In genomic region chr5:104149349-104149748, GRCm38 (mm10) we compare ENCODE assay signal across 11 mouse cellular contexts. TPM values are rescaled to one million over a fixed set of nuclear protein-coding genes. Genes with fewer than 3 reads are reported as not detected.
A peak's percentile ranks its signal among the peaks of the same experiment; 100 is the strongest.
DNase-seq lines count a peak whose midpoint lies in the region; ATAC-seq and TF ChIP-seq lines count a peak whose summit lies in the region.
"Had no signal": no experiment of that assay in that cellular context is flagged by ENCODE, and none has a peak within 500 bp of the region (broad histone marks: within the 10 kb centered on the region; RNA-seq: fewer than 3 reads in every experiment).

No protein-coding gene starts in this region.

- no peak for DNase-seq in lung, adult 2 months
- peak; percentile 17 for DNase-seq in embryo, embryonic 10 days (ENCODE audit: low spot score)
- peak; percentile 69 for DNase-seq in kidney, postnatal 10 days
- no peak for DNase-seq in left cerebral cortex, adult 9 months (ENCODE audit: low spot score in 2 of 2)
- DNase-seq in frontal cortex, postnatal 10 days (ENCODE audit: low spot score in 2 of 2) = no peak
- DNase-seq in right cerebral cortex, postnatal 14 days = no peak
- DNase-seq: cerebellum, adult 9-11 months; gastrocnemius, postnatal 25 days; right cerebral cortex, postnatal 25 days had no signal

- no peak for TF ChIP-seq CTCF in lung, adult 2 months (IDR thresholded peaks at IDR 0.05; ENCODE audit: insufficient read depth, low read length)

- TF ChIP-seq POLR2A in lung, adult 2 months (IDR thresholded peaks at IDR 0.05; ENCODE audit: borderline replicate concordance, extremely low read depth, low read depth, low read length) = no peak

- no peak overlapping the region for H3K4me2 ChIP-seq in lung, embryonic 15.5 days

- H3K27ac ChIP-seq in lung, embryonic 15.5 days = peak overlapping the region; percentile 61

- H3K36me3 ChIP-seq in lung, embryonic 15.5 days = no peaks in the 10 kb centered on the region

- H3K9ac ChIP-seq in lung, embryonic 15.5 days = no peak overlapping the region

- H3K27me3 ChIP-seq in lung, embryonic 15.5 days = no peaks in the 10 kb centered on the region

- WGBS in lung, embryonic 15.5 days = 49% methylated on average over 7 of the region's 7 CpGs
- WGBS in lung, adult 2 months = 33% methylated on average over 7 of the region's 7 CpGs

- no peak overlapping the region for H3K4me3 ChIP-seq in lung, embryonic 15.5 days
- H3K4me3 ChIP-seq in lung, adult 2 months (replicated peaks; ENCODE audit: extremely low read depth, low read depth, low read length) = no peak overlapping the region

- peak; percentile 81 for ATAC-seq in lung, embryonic 15.5 days (ENCODE audit: borderline replicate concordance, extremely low read depth, low FRiP score, low TSS enrichment)

- H3K4me1 ChIP-seq in lung, embryonic 15.5 days = no peaks in the 10 kb centered on the region
- 0 out of 2 replicates have a peak, but pooled peaks cover 2% of the 10 kb centered on the region for H3K4me1 ChIP-seq in lung, adult 2 months (ENCODE audit: control insufficient read depth, insufficient read depth, low read length)

- H3K9me3 ChIP-seq in lung, embryonic 15.5 days = no peaks in the 10 kb centered on the region

RNA-seq across cellular contexts. Expression of gene Dspp, which starts 21.2 kb away (rescaled TPM):
- polyA plus RNA-seq in lung, embryonic 15.5 days (2015; fragmentation: Nextera tagmentation; extraction: Ambion mirVana) = 0.04 TPM in 1 of 2 replicates, not detected in the other
- polyA plus RNA-seq in lung, adult 2 months (2012; rRNA removed) = not detected in 2 replicates
- polyA plus RNA-seq: thymus, postnatal 0 days had no signal

RNA-seq across cellular contexts. Expression of gene Sparcl1, which starts 35.8 kb away (rescaled TPM):
- 343 and 369 TPM in 2 replicates for polyA plus RNA-seq in lung, embryonic 15.5 days (2015; fragmentation: Nextera tagmentation; extraction: Ambion mirVana)
- polyA plus RNA-seq in lung, adult 2 months (2012; rRNA removed) = 214 and 298 TPM in 2 replicates

RNA-seq across cellular contexts. Expression of gene Dmp1, which starts 53.1 kb away (rescaled TPM):
- 0.52 and 0.74 TPM in 2 replicates for polyA plus RNA-seq in lung, embryonic 15.5 days (2015; fragmentation: Nextera tagmentation; extraction: Ambion mirVana)
- not detected in 2 replicates for polyA plus RNA-seq in lung, adult 2 months (2012; rRNA removed)

Comparison
In these comparisons a context has a peak if more than half of its experiments do, and no peak if none do; other contexts are left out.
1. DNase-seq: peak in embryo, embryonic 10 days (single experiment) and kidney, postnatal 10 days (single experiment); none in lung, adult 2 months (single experiment), left cerebral cortex, adult 9 months (0 of 2), frontal cortex, postnatal 10 days (0 of 2) and right cerebral cortex, postnatal 14 days (single experiment).